Mouse (Mus musculus) cerebellum, adult 2 months (tissue): ENCODE data around the gene Ybx3. TPM values are rescaled to one million over a fixed set of nuclear protein-coding genes. Genes with fewer than 3 reads are reported as not detected.

Experiments
- DNase-seq, 2 experiments: peaks; one replicate each; pipeline ENCODE4 v3.0.0; 2021
- H3K27ac ChIP-seq: fragments of 200-500 bp; 2 replicates; pipeline ENCODE4 v1.5.1; 2012; ENCODE audit warnings: low read length, control low read depth, inconsistent platforms; ENCODE audit not compliant: insufficient read depth
- H3K27me3 ChIP-seq: fragments of 200-500 bp; 2 replicates; pipeline ENCODE4 v1.6.1; 2012; ENCODE audit warnings: inconsistent platforms, mild to moderate bottlenecking, low read length, moderate library complexity; ENCODE audit not compliant: control insufficient read depth, insufficient read depth
- H3K4me1 ChIP-seq: fragments of 200-500 bp; 2 replicates; pipeline ENCODE4 v1.6.1; 2011; ENCODE audit warnings: low read length; ENCODE audit not compliant: control insufficient read depth, insufficient read depth
- H3K4me3 ChIP-seq: fragments of 200-500 bp; replicated peaks from 2 replicates; pipeline ENCODE3; 2011; ENCODE audit warnings: mild to moderate bottlenecking, low read depth, low read length, control low read depth; ENCODE audit not compliant: insufficient read depth
- CTCF ChIP-seq: fragments of 200-500 bp; IDR thresholded peaks from 2 replicates; pipeline ENCODE4 v1.5.1; 2011; ENCODE audit warnings: low read depth, mild to moderate bottlenecking, control low read depth, low read length, moderate library complexity, borderline replicate concordance; ENCODE audit not compliant: insufficient read depth
- POLR2A ChIP-seq: fragments of 200-500 bp; IDR thresholded peaks from 2 replicates; pipeline ENCODE4 v1.6.1; 2011; ENCODE audit warnings: low read length, control low read depth, borderline replicate concordance; ENCODE audit not compliant: insufficient read depth
- WGBS: fragments of 180-500 bp; shearing (Covaris S2); methylation state at CpG from one replicate; pipeline ENCODE4 v1.1.7; 2018; 5-methylcytosine and 5-hydroxymethylcytosine counted together
- polyA plus RNA-seq: library from polyadenylated mRNA; depleted of rRNA; stranded (reverse); fragments of >200 nt; gene quantifications from 2 replicates; pipeline ENCODE4 v1.2.3, GENCODE M21; 2012

Ybx3 gene
- polyA plus RNA-seq, 1 experiment, result 82.2 TPM

- no peak overlapping the region for H3K4me3 ChIP-seq
- H3K4me1 ChIP-seq, result no peaks in the 10 kb centered on the region
- TF ChIP-seq CTCF (no peak), POLR2A (no peak)
- WGBS, result 88% methylated on average over 6 of the region's 6 CpGs
- no peaks in the 10 kb centered on the region for H3K27me3 ChIP-seq
- H3K27ac ChIP-seq, result no peak overlapping the region
- DNase-seq, result no peak
Observed at GRCm38 (mm10) chr6:131411116-131411843, 23.0 kb upstream of the Ybx3 start.

GRCm38 (mm10) chr6:131406957-131407356 is 18.7 kb upstream of the Ybx3 start:
- Histone ChIP-seq H3K4me1 (no peaks in the 10 kb centered on the region), H3K27me3 (no peaks in the 10 kb centered on the region), H3K27ac (no peak overlapping the region), H3K4me3 (no peak overlapping the region)
- TF ChIP-seq POLR2A (no peak), CTCF (no peak)
- no peak for DNase-seq

DNA sequence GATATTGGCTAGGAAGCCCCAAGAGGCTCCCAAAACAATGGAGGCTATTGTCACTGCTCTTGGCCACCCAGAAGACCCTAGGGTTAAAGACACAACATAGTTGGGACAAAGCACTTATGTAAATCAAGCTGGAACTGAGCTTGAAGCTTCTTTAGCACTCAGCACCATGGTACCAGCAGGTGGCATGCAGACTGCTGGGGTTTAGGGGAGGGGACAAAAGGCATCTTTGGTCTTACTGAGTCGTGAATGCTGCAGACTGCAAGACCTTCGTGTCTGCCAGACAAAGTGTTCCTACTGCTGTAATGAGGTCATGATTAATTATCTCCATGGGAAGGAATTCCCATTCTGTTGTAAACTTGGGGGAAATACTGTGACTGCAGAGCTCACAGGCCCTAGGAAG is 17.6 kb upstream of the Ybx3 start:
- no peak overlapping the region for H3K4me3 ChIP-seq
- 10% methylated on average over 2 of the region's 2 CpGs for WGBS
- TF ChIP-seq CTCF (no peak), POLR2A (no peak)
- H3K27ac ChIP-seq, result no peak overlapping the region
- no peaks in the 10 kb centered on the region for H3K27me3 ChIP-seq
- H3K4me1 ChIP-seq, result no peaks in the 10 kb centered on the region
- DNase-seq, result no peak

GRCm38 (mm10) chr6:131405174-131405573 is 16.9 kb upstream of the Ybx3 start:
- no peak for DNase-seq
- WGBS, result 82% methylated on average over 4 of the region's 4 CpGs
- Histone ChIP-seq H3K27ac (no peak overlapping the region), H3K4me1 (no peaks in the 10 kb centered on the region), H3K27me3 (no peaks in the 10 kb centered on the region), H3K4me3 (no peak overlapping the region)
- TF ChIP-seq POLR2A, result no peak
- TF ChIP-seq CTCF, result no peak

DNA sequence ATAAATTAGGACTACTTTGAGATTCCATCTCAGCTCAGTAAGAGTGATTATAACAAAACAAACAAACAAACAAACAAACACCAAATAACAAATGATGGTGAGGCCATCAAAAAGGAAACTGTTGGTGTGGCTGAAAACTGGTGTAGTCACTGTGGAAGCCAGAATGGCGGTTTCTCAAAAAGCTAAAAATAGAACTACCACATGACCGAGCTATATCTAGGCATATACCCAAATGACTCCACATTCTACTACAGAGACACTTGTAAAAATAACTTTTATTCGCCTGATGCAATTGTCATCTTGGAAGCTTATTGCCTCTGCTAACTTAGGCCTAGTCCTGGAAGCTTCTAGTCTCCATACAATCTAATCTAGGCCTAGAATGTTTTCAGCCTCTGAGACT is 16.0 kb upstream of the Ybx3 start:
- H3K4me1 ChIP-seq, result no peaks in the 10 kb centered on the region
- no peak overlapping the region for H3K4me3 ChIP-seq
- 63% methylated on average over 3 of the region's 3 CpGs for WGBS
- no peaks in the 10 kb centered on the region for H3K27me3 ChIP-seq
- no peak for DNase-seq
- no peak for TF ChIP-seq CTCF
- no peak for TF ChIP-seq POLR2A
- H3K27ac ChIP-seq, result no peak overlapping the region

GRCm38 (mm10) chr6:131403036-131403435 is 14.8 kb upstream of the Ybx3 start:
- WGBS, result 39% methylated on average over 2 of the region's 2 CpGs
- no peak for DNase-seq
- no peaks in the 10 kb centered on the region for H3K27me3 ChIP-seq
- H3K4me3 ChIP-seq, result no peak overlapping the region
- H3K4me1 ChIP-seq, result no peaks in the 10 kb centered on the region
- H3K27ac ChIP-seq, result no peak overlapping the region
- TF ChIP-seq POLR2A, result no peak
- TF ChIP-seq CTCF, result no peak

DNA sequence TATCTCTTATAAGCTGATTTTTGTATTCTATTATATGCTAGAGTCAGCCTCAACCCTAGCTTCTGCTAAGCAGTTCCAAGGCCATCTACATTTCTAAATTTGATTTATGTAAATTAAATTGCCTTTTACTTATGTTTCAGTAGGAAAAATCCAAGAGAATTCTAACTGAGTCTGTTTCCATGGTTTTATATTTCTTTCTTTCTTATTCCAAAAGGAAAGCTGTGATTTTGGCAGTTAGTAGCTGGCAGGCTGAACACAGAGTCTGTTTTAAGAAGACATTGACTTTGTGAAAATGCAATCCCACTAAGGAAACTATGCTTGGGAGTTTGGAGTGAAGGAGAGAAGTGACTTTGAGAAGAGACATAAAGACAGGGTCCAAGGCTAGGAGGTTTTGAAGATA is 14.3 kb upstream of the Ybx3 start:
- no peaks in the 10 kb centered on the region for H3K4me1 ChIP-seq
- DNase-seq, result no peak

DNA sequence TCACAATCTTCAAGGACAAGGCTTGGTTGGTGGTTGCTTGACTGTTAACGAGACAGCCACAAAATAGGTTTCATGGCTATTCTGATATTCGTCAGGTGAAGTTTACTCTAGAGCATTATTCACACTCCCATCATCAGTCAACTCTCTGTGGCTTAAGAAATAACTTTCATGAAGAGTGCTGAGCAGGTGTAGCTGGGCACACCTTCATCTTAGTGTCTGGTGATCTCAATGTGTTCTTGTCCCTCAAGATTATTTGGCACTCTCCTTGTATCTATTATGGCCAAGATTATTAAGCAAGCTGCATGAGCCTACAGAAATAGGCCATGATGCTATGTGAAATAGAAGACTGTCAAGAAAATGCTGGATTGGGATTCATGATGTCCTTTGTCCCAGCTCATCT is 13.0 kb upstream of the Ybx3 start:
- no peak for TF ChIP-seq POLR2A
- no peak for TF ChIP-seq CTCF
- Histone ChIP-seq H3K27ac (no peak overlapping the region), H3K4me3 (no peak overlapping the region), H3K27me3 (no peaks in the 10 kb centered on the region), H3K4me1 (no peaks in the 10 kb centered on the region)
- DNase-seq, result no peak
- WGBS, result 90% methylated on average over 2 of the region's 2 CpGs

More for the DNA sequence above, 14.3 kb upstream of the Ybx3 start:
- Histone ChIP-seq H3K4me3 (no peak overlapping the region), H3K27me3 (no peaks in the 10 kb centered on the region), H3K27ac (no peak overlapping the region)
- TF ChIP-seq CTCF, result no peak
- no peak for TF ChIP-seq POLR2A

DNA sequence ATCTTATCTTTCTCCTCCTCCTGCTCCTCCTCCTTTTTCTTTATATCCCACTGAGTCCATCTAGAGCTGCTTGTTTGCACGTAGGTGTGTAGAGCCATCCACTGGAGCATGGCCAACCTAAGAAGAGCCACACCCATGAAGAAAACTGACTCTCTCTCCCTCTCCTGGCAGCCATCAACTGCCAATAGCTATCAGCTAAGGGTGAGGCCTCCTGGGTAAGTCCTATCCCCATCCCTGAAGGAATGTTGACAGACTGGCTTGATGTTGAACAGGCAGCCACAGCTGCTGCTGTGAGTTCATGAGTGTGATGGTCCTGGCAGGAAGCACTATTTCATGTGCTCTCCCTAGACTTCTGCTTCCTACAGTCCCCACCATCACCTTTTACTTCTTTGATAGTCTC is 8.4 kb upstream of the Ybx3 start:
- no peaks in the 10 kb centered on the region for H3K27me3 ChIP-seq
- WGBS, result 40% methylated on average over 1 of the region's 1 CpGs
- DNase-seq, result no peak
- H3K4me3 ChIP-seq, result no peak overlapping the region
- H3K27ac ChIP-seq, result no peak overlapping the region
- TF ChIP-seq POLR2A, result no peak
- TF ChIP-seq CTCF, result no peak
- no peaks in the 10 kb centered on the region for H3K4me1 ChIP-seq
